Mouse (Mus musculus) cerebellum, adult 9-10 months (tissue): ENCODE results near the gene Dapk3.

Experiments
- DNase-seq: peaks from one replicate; pipeline ENCODE4 v3.0.0; 2022

The Dapk3 gene

GRCm38 (mm10) chr10:81179451-81180342 is 3.1 kb upstream of the Dapk3 start:
- peak; percentile 56 for DNase-seq

DNA sequence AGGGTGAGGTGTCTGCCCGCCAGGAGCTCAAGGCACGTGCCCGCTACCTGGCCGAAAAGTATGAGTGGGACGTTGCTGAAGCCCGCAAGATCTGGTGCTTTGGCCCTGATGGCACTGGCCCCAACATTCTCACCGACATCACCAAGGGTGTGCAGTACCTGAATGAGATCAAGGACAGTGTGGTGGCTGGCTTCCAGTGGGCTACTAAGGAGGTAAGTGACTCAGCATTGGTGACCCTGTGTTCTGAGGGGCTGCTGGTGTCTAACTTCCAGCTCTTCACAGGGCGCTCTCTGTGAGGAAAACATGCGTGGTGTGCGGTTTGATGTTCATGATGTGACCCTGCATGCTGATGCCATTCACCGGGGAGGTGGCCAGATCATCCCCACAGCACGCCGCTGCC is 1.9 kb upstream of the Dapk3 start:
- DNase-seq: peak; percentile 52

DNA sequence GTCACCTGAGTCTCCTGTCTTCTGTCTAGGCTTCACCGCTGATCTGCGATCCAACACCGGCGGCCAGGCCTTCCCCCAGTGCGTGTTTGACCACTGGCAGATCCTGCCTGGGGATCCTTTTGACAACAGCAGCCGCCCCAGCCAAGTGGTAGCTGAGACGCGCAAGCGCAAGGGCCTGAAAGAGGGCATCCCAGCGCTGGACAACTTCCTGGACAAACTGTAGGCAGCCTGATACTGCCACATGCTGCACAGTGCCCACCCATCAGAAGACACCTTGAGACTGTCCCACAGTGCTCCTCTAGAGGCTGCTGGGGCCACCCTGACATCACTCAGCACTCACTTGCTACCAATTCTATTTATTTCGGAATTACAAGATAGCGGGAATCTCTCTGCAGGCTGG is 945 bp upstream of the Dapk3 start:
- peak; percentile 55 for DNase-seq

DNA sequence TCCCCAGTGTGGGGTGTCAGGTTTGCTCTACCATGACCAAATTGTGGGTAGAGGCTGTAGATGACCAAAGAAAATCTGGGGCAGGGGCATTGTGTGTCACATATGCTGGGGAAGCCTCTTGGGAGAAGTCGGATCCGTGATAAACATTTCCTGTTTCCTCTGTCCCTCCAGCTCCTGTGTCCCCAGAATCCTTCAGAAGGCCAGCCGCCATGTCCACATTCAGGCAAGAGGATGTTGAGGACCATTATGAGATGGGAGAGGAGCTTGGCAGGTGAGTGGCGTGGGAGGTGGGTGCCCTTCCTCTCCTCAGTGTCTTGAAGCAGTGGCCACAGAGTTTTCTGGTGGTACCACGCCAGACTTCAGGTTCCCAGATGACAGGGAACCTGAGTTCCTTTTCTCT is 1.0 kb downstream of the Dapk3 start, which contains the start of gene 4930442H23Rik:
Gene 4930442H23Rik, minus strand, starts transcription at position 45 of the 400 bp plus-strand sequence.
- DNase-seq: peak; percentile 47

GRCm38 (mm10) chr10:81184765-81185164 is 2.0 kb downstream of the Dapk3 start:
- DNase-seq: no peak

DNA sequence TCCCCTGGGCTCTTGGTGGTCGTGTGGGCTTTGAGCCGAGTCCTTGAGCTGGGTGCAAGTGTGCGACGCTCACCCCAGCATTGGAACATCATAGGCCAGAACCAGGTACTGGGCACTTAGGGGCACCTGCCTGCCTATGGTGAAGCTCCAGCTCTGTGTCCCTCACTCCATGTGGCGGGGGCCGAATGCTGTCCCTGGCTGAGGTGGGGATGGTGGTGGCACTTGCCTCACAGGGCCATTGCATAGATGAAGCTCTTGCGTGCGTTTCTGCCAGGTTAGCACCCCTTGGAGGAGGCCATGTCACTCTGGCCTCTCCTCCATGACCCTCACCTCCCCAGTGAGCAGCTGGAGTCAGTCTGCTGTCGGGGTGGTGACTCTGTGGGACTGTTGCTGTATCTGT is 4.4 kb downstream of the Dapk3 start:
- DNase-seq: no peak

GRCm38 (mm10) chr10:81189821-81190220 is 7.0 kb downstream of the Dapk3 start:
- peak; percentile 38 for DNase-seq

DNA sequence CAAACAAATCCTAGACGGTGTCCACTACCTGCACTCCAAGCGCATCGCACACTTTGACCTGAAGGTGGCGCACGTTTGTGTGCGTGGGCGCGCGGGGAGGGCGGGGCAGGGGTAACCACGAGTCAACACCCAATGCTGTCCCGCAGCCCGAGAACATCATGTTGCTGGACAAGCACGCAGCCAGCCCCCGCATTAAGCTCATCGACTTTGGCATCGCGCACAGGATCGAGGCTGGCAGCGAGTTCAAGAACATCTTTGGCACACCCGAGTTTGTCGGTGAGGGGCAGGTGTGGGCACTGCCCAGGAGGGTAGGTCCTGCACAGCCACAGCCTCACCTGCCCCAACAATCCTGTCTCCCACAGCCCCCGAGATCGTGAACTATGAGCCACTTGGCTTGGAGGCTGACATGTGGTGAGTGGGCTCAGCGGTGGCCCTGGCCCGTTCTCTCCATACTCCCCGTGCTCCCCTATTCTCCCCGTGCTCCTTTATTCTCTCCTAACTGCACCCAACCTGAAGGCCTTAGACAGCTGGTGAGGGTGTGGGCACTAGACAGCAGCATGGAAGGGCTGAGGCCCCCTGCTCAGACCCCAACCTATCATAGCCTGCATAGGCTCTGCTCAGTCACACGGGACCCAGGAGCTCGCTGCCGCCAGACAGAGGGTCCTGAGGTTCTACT is 7.6 kb downstream of the Dapk3 start:
- peak; percentile 61 for DNase-seq

DNA sequence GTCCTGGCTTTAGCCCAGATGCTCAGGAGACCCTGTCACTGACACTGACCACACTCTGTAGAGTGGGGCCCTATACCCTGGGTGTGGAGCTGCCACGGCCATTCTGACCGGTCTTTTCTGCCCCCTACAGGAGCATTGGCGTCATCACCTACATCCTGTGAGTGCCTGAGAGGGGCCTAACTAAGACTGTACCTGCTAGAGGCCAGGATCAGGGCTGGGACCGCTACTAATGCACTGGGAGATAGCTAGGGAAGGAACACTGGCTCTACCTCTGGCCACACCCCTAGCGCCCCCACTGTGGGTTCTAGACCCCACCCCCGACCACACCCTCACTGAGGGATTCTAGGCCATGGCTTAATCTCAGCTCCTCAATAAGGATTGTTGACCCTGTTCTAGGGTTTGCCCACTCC is 8.1 kb downstream of the Dapk3 start:
- peak; percentile 54 for DNase-seq

- DNase-seq: peak; percentile 55
Measured at GRCm38 (mm10) chr10:81191342-81191982, 8.7 kb downstream of the Dapk3 start.

GRCm38 (mm10) chr10:81192270-81192967 is 9.6 kb downstream of the Dapk3 start:
- peak; percentile 87 for DNase-seq

DNA sequence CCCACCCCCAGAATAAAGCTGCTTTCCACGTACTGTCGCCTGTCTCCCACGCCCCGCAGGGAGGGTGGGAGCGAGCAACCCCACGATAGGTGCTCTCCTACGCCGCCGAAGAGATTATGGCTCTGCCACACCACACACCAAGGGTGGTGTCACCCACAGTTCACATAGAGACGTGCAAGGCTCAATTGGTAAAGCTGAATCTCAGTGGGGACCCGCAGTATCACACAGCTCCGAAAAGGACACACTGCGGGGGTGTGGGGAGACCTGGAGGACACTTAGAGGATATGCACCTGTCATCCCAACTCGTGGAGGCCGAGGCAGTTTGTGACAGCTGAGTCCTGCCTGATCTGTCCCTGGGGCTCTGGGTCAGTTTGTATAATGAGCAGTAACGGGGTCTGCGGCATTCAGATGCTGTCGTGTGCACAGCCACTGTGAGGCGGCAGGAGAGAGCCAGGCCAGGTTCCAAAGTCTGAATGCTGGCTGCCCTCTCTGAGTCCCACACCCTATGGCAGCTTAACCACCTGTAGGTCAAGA is 10.2 kb downstream of the Dapk3 start:
- peak; percentile 76 for DNase-seq

DNA sequence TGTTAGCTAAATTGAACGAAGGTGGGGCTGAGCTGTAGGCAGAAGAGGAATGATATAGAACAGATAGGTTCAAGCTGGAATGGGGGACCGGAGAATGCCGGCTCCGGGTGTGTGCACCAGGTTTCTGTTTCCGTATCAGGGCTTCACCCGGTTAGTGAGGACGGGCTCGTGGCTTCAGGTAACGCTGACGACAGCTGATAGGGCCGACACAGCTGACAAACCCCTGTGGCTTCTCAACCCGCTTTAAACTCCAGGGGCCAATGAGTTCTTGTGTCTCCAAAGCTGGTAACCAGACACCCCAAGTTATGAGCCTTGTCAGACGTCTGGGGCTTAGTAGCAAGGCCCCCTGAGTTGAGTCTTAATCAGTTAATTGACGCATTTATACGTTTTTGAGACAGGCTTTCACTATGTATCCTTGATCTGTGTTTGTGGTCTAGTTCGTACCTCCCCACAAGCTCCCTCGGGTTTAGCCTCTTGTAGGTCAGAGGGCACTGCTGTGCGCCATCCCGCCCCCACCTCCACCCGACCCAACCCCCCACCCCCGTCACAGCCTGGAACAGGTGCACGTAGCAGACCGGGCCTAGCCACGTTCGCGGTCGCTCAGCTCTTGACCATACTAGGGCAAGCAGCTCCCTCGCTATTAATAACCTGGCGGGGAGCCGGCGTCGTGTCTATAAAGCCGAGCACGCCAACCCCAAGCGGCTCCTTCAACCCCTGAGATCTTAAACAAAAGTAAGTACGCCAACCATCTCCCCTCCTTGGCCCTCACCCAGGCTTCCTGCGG is 11.4 kb downstream of the Dapk3 start:
- DNase-seq: peak; percentile 40

DNA sequence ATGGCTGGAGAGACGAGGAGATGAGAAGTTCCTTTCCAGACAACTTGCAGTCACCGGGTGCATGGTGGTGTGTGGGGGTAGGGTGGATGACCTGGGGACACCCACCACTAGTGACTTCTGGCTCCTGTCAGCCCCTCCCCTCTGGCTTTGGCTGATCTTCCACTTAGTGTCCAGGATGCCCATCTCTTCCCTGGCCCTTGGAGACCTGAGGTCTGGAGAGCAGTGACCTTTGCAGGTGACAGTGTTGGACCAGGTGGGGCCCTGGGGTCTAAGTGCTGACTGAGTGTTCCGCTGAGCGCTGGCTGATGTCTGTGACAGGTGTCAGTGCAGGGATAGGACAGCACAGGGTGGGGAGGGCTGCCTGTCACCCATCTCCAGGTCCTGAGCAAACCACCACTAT is 12.5 kb downstream of the Dapk3 start:
- peak; percentile 43 for DNase-seq

DNA sequence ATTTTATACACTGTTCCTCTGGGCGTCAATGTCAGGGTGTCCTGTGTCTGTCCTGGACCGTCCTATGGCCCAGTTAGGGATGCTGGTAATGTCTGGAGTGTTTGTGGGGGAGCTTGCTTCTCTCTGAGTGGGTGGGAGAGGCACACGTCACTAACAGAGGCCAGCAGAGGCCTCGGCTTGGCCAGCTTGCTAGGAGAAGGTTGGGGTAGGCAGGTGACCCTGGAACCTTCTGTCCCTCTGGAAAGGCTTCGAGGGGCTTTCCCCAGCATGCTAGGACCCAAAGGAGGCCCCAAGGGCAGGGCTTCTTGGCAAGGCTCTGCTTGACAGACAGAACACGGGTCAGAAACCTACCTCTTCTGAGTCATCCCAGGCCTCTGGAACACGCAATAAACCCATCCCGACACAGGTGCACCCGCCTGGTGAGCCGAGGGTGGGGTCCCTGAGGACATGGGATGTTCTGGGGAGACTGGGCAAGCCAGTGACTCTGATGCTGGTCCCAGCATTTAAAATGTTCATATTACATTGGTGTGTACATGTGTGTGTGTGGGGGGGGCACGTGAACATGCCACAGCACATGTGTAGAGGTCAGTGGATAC is 13.8 kb downstream of the Dapk3 start:
- DNase-seq: no peak

DNA sequence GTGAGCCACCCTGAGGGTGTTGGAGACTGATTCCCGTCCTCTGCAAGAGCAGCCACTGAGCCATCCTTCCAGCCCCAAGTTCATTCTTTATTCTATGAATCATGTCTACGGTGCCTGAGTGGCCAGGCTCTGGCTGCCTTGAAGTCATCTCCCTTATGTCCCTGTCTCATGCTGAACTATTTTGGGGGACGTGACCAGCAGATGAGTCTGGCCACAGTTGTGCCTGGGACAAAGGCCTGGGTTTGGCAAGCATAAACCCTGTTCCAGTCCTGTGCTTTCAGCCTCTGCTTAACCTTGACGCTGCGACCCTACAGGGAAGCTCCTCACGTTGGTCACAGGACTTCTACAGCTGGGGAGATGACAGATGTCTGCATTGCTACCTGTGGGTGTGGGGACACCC is 14.5 kb downstream of the Dapk3 start:
- no peak for DNase-seq

- peak; percentile 85 for DNase-seq
Measured at GRCm38 (mm10) chr10:81198230-81198629, 15.4 kb downstream of the Dapk3 start.

- DNase-seq: no peak
Measured at GRCm38 (mm10) chr10:81198990-81199389, 16.2 kb downstream of the Dapk3 start.

DNA sequence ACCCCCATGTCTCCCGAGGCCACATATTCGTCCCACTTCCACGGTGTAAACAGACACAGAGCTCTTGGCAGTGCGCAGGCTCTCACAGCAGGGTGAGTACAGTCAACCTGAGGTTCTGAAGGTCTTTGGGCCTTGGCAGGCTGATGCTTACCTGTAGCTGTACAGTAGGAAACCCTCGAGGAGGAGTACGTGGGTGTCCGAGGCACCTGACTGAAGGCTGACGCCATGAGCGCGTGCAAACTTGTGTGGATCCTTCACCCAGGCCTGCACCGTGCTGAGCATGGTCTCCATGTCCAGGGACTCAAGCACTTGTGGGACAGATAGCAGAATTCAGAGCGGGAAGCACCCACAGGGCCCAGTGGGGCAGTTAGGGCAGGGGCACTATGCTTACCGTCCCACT is 17.3 kb downstream of the Dapk3 start:
- no peak for DNase-seq

DNA sequence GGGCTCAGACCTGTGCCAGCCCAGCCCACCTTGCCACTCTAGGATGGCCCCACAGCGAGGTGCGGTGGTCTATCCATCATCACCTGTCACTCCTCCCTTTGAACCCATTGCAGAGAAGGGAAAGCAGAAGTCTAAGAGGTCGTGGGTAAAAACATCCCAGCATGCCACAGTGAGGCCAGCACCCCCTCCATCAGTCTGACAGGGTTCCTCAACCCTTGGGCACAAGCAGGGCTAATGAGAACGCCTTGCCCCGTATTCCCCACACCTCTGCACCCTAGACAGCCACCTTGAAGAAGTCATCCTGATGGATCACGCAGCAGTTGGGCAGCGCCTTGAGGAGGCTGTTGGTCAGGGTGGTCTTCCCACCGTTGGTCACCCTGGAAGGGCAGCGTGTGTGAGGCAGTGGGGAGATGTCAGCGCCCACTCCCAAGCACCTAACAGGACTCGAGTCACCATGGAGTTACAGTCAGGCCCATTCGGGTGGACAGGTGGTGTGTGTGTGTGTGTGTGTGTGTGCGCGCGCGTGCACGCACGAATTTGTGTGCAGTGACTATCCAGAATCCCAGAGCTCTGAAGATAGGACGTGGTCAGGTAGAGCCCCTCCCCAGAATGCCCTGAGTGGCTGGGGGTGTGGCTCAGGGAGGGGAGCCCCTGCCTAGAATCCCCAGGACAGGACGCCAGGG is 17.9 kb downstream of the Dapk3 start:
- no peak for DNase-seq
